Mouse (Mus musculus) heart, postnatal 4 days (tissue): Measurements from ENCODE around the gene Pold3. TPM values are rescaled to one million over a fixed set of nuclear protein-coding genes. Genes with fewer than 3 reads are reported as not detected.
"Not testable (repeated sequence)": the region's sequence is repeated elsewhere in the genome, so short reads cannot be mapped to it uniquely, and the experiment has no call there.

Experiments
- DNase-seq: peaks from one replicate; pipeline ENCODE4 v3.0.0; 2021
- total RNA-seq, 2 experiments: library from RNA; stranded (reverse); gene quantifications; 2 replicates each; pipeline ENCODE4 v1.2.3; 2021

Pold3 gene
- total RNA-seq, 2 experiments from 2014 or later = 28.9 to 29.1 TPM

DNA sequence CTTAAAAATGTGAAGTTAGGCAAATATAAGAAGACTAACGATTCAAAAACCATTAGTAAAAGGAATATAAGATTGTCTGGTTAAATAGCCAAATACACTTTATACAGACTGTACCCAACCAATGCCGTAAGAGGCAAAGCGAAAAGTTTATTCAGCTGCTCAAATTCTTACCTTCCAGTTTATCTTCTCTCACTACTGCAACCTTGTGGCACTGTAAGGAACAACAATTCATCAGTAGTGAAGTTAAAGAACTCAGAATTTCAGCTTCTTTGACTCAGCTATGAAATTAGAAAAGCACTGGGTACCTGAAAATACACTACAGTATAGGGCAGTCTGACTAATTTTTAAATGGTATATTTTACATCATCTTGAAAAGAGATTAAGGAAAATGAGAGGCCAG is 13.0 kb downstream of the Pold3 start:
- peak; percentile 16 for DNase-seq

DNA sequence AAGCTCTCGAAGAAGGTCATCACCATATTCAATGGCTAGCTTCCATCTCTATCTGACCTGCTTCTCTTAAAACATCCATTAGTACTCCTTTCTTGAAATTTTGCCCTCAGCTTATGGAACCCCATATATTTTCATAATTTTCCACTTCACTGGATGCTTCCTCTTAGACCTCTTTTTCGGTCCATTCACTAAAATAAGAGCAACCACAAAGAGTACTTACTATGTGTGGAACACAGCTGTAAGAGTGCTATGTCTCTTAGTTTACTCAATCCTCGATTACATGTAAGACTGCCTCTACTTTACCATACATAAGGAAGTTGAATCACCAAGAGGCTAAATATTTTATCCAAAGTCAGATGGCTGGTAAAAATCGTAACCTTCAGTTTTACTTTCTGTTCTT is 16.7 kb downstream of the Pold3 start:
- DNase-seq = no peak

DNA sequence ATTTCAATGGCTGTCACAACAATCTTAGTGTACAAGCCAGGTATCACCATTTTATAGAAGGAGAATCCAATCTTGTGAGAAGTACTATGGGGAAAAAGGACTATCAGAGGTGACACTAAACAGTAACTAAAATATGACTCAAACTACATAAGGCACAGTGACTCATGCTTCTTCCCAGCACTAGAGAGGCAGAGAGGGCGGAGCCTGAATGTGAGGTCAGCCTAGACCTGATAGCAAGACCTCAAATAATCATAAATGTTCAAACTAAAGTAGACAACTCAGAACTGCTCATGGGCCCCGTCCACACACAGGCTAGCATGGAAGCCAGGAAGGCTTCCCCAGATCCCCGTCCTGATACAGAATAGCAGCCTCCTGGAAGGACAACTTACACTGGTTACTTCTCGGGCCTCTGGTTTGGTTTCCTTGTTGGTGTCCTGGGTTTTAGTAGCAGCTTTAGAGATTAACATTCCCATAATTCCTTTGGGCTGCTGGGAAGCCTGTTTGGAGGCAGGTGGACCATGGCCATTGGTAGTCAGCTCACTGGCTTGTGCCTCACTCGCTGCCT is 21.3 kb downstream of the Pold3 start:
- no peak for DNase-seq

DNA sequence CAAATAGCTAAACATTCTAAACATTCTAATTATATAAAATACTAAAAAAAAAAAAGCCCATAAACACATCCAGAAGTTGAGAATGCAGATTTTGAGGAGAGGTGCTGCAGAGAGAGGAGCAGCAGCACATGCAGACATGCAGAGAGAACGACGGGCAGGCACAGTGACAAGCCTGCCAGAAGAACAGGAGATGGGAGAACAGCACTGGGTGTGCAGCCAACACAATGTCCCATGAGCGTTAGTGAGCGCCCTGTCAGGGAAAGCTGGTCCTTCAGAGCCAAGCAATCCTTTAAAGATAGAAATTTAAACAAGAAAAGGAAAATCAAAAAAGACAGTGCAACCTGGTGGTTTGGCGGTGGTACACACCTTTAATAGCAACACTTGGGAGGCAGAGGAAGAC is 34.5 kb downstream of the Pold3 start:
- DNase-seq = no peak

DNA sequence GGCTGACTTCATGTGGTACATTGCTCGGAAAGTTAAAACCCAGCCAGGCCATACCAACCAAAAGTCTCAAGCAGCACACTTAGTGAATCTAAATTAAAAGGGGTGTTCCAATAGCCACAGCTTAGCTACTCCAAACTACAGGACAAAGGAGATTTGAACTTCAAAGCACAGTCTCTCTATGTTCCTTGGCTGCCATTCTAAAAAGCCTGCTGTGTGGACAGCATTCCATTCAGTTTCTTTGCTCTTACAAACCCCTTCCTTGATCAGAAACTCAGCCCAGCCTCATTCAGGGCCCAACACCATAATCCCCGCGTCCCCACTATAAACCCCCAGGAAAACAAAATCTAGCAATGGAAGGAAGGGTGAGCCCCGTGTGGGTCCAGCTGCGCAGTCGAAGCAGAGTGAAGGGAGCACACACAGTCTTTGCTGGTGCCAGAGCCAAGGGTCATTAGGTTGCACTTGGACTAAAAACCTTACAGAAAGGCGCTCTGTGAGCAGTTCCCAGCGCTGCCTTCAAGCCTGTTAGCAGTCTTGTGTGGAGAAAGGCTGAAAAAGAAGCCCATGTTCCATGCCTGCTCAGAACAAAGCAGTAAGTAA is 35.1 kb downstream of the Pold3 start:
- DNase-seq = no peak

DNA sequence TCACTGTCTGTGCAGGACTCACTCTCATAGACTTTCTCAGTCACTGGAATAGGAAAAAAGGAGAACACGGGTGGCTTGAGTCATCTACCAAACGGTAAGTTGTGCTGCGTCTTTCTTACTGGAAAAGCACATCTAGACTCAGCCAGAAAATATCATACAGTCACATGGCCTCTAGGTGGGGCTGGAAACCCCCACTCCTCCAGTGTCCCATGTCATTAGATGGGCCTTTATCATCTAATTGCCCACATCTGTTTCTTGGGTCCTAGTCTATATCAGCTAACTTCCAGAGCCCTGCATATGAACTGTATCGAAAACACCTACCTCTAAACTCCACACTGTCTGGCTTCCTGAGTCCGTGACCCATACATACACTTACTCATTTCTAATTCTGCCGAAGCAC is 37.6 kb downstream of the Pold3 start:
- DNase-seq = no peak

DNA sequence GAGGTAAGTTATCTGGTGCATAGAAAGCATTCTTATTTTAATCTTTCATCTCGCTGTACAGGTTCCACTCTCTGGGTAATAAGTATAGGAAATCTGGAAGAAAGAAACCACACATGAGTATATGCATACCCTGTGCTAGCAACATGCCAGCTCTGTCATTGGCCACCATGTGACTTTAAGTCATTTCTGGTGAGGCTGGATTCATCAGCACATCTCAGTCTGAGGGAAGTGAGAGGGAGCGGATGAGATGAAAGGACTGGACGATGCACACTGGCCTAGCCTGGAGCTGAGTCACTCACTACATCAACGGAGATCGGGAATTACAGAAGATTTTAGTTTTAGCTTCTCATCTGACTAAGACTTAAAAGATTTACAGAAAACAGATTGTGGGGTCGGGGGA is 38.5 kb downstream of the Pold3 start:
- no peak for DNase-seq

DNA sequence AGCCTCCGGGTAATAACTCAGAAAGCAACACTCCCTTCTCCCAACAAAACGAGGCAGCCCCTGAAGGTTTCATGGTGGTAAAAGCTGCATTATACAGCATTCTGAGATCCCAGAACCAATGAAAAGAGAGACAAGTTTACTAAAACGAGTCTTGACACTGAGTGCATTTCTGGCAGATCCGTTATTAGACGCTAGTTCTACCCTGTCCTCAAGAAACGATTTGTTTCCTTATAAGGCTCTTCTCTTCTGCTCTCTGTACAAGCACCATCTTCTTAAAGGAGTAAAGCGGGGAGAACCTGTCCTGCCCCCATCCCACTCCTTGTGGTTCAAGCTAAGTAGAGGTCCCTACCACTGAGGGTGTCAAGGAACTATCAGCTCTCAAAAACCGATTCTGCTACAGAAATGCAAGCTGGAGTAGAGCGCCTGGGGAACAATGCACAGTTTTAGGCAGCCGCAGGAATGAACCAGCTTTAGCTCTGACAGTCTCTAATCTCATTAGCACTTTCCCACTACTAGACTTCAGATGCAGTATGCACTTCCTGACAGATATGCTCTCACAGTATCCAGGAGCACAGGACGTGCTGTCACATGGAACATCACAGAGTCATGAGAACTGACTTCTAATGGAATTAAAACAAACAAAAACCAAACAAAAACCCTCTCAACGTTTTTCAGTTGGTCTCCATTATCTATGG is 41.1 kb downstream of the Pold3 start:
- no peak for DNase-seq

DNA sequence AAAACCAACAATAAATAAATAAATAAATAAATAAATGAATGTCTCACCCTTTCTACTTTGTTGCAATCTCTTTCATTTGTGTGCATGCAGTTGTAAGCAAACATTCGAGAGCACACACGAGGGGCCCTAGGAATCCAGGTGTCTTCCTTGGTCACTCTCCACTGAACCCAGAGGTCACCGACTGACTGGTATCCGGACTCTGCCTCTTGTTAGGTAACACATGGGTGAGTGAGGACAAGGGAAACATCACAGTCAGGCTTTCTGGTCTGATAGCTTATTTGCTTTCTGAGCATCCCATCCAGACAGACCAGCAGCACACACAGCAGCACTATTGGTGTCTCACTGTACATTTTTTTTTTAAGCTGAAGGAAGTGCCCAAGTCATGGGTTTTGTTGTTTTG is 44.3 kb downstream of the Pold3 start:
- DNase-seq = no peak

DNA sequence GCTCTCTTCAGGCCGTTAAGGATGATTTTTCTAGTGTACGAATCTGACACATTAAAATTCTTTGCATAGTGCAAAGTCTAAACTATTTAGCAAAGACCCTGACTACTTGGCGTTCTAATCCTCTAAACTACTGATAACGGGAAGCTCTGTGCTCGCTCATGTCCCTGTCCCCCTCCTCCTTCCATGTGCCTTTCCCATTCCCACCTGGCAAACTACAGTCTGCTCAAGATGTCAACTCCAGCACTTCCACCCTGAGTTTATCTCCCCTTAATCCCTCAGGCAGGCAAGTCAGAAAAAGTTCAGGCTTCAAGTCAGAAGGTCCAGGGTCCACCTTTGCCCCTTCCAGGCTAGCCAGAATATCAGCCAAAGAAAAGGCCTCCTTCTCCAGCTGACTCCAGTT is 45.1 kb downstream of the Pold3 start:
- DNase-seq = no peak

DNA sequence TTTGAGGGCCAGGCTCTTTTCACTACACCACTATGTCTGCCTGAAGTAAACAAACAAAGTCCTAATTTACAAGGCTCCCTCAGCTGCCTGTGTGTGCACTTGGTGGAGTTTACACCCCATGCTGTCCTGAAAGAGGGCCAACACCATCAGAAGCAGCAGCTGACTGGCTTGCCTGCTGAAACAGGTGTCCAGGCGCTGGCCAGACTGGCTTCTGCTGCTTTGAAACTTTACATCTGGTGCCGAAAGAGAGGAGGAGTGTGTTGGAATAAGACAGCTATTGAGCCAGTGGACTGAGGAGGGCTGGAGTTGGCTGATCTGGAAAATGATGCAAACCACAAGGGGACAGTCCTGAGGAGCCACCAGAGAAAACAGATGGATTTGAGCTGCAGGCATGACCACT is 47.4 kb downstream of the Pold3 start:
- peak; percentile 32 for DNase-seq

DNA sequence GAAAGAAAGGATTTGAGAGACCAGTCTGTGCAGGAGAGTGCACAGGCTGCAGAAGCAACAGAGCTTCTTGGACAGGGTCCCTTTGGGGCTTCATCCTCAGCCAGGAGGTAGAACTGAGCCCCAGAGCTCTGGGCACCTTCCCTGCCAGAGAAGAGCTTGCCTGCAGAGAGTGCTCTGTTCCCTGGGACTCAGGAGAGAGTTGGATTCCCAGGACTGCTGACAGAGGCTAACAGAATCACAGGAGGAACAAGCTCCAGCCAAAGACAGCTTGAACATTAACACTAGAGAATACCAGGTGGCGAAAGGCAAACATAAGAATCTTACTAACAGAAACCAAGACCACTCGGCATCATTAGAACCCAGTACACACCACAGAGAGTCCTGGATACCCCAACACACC is 68.4 kb downstream of the Pold3 start:
- DNase-seq = not testable (repeated sequence)

DNA sequence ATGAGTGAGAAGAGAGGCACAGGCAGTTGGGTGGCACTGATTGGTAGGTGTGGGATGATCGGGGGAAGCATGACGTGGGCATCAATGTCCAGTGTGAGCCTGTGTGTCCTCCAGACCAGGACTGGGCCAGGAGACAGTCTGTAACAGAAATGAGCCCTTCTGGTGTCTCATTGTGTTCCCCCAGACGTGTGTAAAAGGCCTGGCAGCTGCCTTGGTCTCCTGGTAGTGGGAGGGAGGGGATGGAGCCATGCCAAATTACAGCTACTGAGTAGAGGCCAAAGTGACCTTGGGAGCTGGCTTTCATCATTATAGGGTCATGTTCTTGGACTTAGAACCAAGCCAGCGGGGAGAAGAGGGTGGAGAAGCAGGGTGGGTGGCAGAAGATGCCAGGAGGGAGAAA is 69.5 kb downstream of the Pold3 start:
- DNase-seq = peak; percentile 43

DNA sequence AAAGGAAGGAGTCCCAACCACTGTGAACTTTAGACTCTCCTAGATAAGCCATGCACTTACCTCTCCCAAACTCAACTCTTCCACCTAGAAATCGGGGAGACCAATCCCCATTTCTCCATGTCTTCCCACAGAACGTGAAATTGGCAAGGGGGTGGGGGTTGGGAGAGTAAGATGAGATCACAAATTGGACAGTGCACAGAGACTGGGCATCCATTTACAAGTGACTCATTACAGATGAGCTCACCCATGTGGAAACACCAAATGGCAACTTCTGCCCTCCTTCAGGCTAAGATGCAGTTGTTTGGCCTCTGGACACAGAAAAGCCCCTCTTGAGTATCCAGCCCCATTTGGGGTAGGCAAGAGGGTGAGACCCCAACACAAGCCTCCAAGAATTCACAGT is 74.9 kb downstream of the Pold3 start:
- DNase-seq = no peak

DNA sequence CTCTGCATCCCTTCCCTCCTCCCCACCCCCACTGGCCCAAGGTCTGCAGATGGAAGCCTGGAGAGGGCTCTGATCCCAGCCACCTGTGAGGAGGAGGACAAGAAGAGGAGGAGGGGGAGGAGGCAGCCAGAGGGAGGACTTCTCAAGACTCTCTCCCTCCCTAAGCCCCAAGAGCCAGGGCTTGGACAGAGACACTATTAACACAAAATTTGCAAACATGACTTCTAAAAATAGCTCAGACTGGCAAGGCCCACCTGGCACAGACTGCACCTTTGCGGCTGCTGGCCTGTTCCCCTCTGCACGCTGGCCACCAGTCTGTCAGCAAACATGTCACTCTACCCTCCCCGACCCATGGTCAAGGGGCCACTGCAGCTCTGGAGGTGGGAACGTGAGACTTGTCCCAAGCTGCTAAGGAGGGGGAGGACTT is 77.7 kb downstream of the Pold3 start:
- peak; percentile 26 for DNase-seq

DNA sequence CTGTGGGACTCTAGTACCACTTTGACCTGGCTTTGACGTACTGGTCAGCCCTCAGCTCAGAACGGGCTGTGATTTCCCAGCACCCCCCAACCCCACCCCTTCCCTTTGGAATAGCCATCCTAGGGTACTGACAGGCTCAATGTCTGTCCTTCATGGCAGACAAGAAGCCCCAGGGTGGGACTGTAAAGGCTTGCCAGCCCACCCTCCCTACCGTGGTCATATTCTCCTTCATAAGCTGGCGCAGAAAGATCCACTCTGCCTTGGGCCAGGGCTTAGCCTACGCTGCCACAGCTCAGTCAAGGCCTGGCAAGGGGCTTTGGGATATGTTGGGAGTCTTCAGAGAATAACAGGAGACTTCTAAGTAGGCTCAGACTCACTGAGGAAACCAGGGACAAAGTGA is 78.3 kb downstream of the Pold3 start:
- no peak for DNase-seq

DNA sequence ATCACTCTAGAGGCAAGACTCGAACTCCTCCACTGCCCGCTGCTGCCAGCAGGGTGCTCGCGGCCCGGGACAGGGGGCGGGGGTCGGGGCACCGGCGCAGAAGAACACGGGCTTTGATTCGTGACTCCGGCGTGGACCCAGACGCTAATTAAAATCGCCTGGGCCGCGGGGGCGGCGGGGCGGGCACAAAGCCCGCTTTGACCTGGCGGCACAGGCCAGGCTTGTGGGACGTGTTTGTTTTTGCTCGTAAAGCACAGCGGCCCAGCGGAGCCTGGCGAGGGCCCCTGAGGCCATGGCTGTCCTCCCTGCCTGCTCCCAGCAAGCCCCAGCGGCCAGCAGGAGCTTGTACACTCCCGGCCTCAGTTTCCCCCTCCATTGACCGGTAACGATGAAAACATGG is 79.2 kb downstream of the Pold3 start:
- DNase-seq = peak; percentile 16

DNA sequence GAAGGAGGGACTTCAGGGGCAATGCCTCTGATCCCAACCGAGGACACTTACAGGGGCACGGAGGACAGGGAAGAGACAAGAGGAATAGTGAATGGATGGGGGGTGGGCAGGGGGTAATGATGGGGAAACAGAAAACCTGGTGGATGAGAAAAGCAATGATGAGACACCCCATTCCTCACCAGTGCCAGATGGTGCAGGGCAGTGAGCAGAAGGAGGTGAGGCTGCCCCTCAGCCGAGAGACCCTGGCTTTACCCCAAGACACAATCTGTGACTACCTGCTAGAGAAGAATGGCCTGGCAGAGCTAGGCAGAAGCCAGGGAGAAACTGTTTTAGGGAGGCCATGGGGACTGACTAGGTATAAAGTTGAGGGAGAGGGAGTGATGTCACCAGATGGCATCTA is 84.9 kb downstream of the Pold3 start:
- DNase-seq = no peak

DNA sequence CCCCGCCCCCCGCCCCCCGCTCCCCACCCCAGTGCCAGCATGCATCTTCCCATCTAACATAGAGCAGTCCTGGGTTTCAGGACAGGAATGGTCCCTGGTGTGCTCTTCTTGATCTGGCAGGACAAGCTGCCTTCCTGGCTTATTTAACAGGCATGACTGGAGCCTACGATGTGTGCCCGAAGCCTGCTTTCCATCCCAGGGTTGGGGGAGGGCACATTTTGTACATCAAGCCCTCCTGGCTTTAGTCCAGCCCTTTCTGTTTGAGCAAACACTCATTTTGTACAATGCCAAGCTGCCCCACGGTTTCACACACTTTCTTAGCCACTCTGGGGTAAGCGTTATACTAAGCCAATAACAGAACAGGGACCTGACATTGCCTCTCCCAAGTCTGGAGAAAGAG is 85.3 kb downstream of the Pold3 start:
- no peak for DNase-seq

DNA sequence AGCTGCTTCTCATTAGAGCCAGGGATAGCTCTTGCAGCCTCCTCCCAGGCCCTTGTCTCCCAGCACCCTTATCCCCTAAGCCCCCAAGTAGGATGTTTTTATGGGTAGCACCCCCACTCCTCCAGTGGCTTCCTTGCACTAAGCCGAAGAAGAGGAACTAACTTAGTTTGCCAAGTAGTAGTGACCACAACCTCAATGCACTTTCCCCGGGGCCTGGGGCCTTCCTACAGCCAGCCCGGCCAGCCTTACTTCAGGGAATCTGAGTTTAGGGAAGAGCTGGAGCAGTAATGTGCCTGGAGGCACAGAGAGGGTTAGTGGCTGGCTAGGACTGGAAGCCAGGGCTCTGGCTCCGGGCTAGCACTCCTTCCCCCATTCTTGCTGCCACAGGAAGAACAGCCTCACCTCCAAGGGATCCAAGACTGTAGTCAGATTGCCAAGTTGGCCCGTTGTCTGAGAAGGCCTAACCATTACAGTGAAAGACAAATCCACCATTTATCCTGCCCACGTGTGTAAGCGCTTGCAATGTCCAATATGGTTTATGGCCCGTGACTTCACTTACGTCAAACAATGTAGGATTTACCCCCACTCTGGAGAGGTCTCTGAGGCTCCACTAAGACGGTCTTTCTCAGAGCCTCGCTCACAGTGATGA is 86.4 kb downstream of the Pold3 start:
- no peak for DNase-seq

DNA sequence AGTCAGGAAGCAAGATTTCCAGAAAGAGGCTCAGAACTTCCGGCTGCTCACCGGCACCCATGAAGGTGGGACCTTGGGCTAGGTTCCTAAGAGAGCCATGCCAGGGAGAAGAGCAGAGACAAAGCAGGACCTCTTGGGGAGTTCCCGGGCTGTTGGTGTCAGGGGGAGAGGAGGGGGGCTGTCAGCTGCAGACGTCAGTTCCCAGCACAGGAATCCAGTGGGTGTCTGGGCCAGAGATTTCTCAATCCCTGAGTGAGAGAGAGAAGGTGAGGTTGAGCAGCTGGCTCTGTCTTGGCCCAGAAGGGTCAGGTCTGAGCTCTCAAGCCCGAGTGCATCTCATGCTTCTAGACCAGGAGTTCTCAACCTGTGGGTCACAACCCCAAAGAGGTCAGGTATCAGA is 87.7 kb downstream of the Pold3 start:
- DNase-seq = no peak
